Mouse (Mus musculus) layer of hippocampus, postnatal 36 days (tissue): ENCODE measurements around the gene Agbl4. TPM values are rescaled to one million over a fixed set of nuclear protein-coding genes. Genes with fewer than 3 reads are reported as not detected.
A peak's percentile ranks its signal among the peaks of the same experiment; 100 is the strongest.

Source experiments
- DNase-seq, 2 experiments: peaks; one replicate each; pipeline ENCODE4 v3.0.0; 2022
- total RNA-seq, 2 experiments: library from RNA; stranded (reverse); gene quantifications; 2 replicates each; pipeline ENCODE4 v1.2.3; 2021

The Agbl4 gene
- total RNA-seq, 2 experiments from 2014 or later, result 12.6 to 13.0 TPM

DNA sequence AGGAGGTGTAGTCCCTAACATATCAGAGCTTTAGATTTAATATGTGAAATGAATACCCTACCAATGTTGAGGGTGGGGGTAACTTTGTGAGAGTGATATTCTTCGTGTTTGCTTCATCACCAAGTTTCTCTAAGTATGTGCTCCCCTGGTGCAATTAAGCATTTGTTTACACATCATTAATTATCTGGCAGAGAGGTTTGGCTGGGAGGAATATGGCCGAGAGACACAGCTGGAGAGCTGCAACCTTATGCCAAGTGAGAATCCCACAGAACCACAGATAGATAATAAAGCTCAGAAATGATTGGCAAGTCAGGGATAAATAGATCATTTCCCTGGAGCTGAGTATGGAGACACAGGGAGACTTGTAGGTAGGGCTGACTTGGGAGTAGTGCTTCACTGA is 1003.2 kb downstream of the Agbl4 start:
- DNase-seq, result no peak

DNA sequence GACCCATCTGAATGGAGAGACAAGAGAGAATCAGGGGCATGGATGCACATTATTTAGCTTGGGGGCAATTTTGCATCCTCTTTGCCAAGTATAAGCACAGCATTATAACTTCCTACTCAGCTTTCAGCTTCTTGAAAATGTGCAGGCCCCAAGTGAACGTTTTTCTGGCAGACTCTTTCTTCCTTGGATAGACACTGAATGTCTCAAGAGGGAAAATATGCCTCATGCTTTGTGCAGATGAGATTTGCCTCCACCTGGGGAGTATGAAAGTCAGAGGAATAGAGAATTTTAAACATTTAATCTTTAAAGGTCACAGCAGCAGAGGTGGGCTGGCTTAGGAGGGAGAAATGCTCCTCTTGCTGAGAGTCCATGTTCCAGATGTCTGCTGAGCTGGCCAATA is 1005.8 kb downstream of the Agbl4 start:
- DNase-seq, result no peak

DNA sequence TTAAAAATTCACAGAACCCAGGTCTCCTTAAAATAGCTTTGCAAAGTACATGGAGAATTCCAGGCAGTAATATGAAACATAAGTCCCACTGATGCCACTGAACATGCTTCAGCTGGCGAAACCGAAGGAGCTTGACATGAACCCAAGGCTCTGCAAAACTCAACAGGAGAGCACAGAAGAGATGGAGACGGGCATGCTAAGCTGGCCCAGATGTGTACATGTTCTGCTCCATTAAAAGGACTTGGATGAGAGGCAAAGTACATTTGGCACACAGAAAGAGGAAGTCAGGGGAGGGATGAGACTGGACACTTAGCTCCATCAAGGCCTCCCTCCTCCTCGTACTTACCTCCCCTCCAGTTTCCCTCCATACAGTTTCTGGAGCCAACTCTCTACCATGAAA is 1013.3 kb downstream of the Agbl4 start:
- no peak for DNase-seq

DNA sequence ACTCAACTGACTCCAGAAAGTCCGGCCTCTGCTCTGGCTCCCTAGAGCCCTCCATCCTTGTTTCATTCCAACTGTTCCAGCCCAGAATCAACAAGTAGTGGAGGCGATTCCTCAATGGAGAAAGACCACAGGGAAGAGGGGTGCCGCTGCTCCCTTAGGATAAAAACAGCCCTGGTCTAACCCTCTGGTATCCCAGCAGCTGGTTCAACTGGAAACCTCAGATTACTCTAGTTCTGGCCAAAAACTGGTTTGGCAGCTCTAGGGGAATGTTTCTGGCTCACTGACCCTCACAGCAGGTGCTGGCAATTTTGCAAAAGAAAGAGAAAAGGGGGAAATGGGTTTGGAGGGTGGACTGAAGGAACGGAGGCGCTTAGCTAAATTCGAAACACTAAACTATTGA is 1016.9 kb downstream of the Agbl4 start:
- peak in 1 of 2 experiments; percentile 31 for DNase-seq

DNA sequence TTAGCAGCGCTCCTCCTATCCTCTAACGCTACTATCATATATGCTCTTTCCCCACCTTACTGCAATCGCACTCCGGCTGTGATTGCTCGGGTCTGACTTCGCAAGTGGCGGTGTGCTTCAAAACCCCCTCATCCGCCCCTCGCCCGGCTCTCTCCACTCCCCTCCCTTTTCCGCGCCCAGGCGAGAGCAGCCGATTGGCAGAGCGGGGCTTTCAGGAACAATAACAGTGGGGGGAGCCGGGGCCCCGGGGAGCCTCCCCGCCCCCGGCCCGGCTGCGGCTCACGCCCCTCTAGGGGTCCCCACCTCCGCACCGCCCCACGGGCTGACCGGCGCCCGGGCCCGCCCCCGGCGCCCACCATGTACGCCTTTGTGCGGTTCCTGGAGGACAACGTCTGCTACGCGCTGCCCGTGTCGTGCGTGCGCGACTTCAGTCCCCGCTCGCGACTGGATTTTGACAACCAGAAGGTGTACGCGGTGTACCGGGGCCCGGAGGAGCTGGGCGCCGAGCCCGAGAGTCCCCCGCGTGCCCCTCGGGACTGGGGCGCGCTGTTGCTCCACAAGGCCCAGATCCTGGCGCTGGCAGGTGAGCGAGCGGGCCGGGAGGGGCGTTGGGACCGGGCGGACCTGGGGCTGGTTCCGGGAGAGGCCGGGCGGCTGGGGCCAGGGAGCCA is 1017.5 kb downstream of the Agbl4 start, which contains the start of gene Bend5:
TSS of gene Bend5 (plus strand) at position 189 of the 671 bp plus-strand sequence.
- peak; percentile 57 to 64 for DNase-seq

DNA sequence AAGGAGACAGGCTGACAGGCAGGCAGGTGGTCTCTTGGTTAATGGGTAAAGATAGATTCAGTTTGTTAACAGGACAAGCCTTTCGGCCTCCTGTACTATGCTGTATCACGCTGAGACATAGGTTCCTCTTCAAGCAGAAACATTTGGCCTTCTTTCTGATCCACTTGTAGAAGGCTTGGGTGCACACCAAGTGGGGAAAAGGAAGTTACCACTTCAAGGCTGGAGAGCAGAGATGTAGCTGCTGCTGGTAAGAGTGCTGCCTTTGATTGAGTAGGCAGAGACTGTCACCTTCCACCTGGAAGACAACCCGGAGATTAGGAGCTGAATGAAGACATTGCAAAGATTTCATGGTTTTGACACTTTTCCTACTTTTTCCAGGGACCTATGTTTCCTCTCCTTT is 1018.7 kb downstream of the Agbl4 start:
- DNase-seq, result no peak

DNA sequence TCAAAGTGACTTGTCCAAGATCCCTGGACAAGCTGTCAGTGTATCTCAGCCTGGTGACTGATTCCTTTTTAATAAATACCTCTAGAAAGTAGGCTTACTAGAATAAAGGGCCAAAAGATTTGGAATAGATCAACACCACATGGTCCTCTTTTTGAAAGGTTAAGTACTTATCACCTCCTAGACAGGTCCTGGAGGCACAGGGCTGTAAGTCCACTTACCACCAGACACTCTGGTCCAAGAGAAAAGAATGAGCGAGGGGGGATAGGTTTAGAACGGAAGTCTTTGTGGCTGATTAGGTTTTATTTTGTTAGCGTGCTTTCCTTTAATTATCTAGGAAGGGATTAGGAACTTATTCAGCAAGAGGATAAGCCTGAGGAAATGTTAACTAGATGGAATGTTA is 1019.1 kb downstream of the Agbl4 start:
- no peak for DNase-seq

DNA sequence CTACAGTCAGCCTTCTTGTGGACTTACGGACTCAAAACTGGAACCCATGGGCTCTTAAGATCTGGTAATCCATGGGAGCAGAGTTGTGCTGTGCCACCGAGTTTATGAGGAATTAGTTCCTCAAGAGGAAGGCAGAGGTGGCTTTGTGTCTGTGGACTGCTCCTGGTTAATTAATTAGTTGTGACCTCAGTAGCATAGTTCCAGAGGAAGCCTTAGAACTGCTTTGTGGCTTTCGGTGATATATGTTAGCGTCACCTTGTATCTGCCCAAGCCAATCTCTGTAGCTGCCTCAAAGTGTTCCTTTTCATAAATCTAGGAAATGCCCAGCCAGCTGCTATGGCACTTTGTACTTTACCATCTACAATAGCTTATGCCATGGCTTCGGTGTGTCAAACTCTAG is 1020.3 kb downstream of the Agbl4 start:
- DNase-seq, result no peak

DNA sequence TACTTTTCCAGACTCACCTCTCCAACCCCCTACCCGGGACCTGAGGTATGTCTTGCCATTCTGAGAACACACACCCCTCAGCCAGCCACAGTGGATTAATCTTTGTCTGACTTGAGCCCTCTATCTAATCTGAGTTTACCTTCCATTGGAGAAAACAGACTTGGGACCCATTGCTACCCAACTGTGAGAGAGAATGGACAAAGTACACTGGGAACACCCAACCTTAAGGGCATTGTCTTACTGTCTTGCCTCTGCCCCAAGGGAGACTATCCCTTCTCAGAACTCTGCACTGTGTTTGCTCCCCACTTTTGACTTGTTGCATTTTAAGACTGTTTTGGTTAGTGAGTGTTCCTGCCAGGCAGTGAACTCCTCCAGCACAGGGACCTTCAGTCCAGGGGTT is 1022.0 kb downstream of the Agbl4 start:
- no peak for DNase-seq

DNA sequence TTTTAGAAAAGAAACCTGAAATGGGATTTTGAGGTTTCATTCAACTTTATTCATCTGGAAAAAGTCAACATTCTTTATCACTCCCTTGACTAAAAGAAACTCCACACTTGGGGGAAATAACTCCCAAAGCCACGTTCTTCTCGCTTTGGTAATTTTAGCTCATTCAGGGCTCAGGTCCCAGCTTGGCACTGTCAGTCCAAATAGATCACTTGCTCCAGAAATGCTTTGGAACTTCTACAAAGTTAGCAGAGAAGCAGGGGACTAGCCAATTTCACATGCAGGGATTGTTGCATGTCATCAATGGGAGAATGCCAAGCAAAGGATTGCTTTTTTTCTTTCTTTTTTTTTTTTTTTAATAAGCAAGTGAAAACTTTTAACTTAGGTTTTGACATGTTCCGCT is 1022.6 kb downstream of the Agbl4 start:
- DNase-seq, result no peak

DNA sequence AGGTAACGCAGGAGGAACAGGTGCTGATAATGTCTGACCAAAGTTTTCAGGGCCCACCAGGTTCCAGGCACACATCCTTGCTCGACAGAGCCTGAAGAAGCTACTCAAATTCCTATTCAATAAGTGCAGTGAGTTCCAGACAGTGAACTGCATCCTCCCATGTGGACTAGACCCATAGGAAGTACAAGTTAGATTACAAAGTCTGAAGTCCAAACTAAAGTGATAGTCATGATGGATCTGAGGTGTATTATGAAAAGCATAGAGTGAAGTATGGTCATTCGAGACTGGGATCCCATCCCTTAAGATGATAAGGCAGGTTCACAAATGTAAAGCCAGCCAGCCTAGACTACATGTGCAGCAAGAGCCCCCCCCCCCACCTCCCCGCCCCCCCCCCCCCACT is 1023.5 kb downstream of the Agbl4 start:
- DNase-seq, result no peak

DNA sequence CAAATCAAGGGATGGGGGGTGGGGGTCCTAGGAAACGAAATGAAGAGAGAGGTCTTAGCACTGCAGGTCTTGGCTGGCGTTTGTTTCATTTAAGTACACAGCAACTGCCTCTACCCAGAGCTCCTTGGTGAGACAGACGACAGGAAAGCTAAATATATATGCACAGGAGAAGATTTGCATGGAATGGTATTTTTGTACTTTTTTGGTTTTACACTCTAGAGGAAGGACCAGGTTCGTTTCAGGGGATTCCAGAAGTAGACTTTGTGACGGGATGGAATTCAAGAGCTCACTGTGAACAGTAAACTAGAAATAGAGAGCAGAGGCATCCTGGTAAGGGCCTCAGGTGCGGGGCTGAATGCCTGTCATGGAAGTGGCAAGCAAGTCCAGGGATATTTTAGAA is 1024.3 kb downstream of the Agbl4 start:
- no peak for DNase-seq

DNA sequence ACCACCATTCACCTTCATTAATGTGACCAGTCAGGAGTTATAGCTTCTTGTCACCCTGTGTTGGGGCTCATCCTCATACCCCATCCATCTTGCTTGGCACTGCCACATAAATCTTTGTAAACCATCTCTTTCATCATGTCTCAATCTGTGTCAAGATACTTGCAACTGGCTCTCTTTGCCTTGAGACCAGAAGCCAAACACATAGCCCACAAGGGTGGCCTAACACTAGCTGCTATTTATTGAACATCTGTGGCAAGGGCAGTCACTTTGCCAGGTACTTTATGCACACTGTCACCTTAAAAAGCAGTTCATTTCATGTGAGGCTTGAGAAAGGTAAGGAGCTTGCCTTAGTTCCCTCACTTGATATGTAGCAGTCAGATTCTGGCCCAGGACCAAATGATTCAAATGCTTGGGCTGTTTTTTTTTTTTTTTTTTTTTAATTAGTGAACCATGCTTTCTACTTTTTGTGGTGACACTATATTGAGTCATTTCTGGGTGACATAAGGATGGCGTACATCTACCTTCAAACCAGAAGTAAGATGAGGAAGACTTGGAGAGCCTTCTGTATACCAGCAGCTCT is 1027.0 kb downstream of the Agbl4 start:
- DNase-seq, result no peak

DNA sequence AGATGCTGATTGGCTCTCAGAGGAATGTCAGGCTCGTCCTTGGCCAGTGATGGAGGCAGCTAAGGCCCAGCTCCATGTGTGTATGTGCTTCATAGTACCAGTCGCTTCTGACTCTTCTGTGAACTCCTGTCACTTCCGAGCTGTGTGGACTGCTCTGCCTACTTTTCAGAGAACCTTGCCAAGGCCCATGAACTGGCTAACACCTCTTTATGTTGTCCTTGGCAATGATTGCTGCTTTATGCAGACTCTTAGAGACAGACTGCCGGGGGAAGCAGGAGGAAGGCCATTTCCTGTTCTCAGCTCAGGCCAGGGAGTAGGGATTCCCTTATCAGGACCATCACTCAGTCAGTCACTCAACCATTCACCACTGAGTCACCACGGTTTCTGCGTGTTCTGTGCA is 1027.7 kb downstream of the Agbl4 start:
- DNase-seq, result no peak

DNA sequence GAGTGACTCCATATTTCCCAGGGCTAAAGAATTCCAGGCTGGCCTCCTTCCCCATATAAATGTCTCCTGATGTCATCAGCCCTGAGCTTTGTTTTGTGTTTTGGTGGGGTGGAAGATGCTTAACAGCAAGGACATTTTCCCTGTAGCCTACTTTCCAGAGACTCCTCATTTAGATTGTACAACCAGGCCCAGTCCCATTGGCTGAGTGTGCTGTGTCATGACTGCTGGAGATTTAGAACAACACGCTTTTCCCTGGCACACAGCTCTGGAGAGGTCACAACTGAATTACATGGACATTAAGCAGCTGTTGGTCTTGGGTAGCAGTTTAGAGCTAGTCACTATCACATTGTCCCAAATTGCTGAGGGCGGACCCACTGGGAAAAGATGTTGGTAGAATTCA is 1033.7 kb downstream of the Agbl4 start:
- no peak for DNase-seq

DNA sequence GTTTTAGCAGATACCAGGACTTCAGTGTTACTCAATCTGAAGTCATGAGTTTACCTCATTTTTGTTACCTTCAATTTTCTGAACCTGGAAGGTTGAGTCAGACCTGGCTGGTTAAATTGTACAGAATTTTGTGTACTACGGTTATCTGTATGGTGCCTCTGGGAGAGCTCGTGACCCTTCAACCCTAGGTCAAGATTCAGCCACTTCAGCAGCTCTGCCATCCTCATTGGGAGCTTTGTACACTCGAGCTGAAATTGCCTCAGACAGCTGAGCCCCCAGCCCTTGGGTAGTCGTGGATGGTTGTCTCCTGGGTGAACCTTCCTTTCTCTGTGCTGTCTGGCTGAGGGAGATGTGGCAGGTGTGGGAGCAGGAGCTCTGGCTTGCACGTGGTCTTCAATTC is 1034.6 kb downstream of the Agbl4 start:
- DNase-seq, result no peak

DNA sequence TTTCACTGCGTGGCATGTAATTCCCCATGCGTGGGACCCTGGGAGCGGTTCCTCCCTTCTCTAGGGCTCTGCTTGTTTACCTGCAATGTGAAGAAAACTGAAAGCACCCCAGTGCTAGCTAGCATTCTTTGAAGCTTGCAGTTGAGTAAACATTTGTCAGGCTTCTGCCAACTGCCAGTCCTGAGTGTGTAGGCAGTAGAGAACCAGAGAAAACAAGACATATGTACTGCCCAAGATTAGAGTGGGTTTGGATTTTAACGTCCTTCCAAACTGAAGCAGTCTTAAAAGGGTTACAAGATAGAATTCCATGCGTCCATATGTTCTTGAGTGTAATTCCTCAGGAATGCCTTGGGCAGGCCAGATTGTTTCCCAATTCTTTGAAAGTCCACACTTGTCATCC is 1035.0 kb downstream of the Agbl4 start:
- no peak for DNase-seq

DNA sequence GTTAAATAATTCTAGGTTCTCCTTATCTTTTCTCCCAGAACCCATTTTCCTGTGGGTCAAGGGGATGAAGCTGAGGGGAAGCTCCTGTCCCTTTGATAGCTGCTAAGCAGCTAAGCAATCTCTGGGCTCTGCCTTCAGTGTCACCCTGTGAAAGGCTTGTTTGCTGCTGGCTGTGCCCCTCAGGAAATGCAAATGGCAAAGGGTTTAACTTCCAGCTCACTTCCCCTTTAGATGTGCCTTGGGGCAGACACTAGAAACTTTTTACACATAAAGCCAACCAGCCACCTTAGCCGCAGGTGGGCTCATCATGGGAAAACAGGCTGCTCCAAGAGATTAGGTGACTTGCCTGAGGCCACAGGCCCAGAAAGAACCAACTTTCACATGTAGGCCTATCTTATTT is 1044.2 kb downstream of the Agbl4 start:
- DNase-seq, result no peak

DNA sequence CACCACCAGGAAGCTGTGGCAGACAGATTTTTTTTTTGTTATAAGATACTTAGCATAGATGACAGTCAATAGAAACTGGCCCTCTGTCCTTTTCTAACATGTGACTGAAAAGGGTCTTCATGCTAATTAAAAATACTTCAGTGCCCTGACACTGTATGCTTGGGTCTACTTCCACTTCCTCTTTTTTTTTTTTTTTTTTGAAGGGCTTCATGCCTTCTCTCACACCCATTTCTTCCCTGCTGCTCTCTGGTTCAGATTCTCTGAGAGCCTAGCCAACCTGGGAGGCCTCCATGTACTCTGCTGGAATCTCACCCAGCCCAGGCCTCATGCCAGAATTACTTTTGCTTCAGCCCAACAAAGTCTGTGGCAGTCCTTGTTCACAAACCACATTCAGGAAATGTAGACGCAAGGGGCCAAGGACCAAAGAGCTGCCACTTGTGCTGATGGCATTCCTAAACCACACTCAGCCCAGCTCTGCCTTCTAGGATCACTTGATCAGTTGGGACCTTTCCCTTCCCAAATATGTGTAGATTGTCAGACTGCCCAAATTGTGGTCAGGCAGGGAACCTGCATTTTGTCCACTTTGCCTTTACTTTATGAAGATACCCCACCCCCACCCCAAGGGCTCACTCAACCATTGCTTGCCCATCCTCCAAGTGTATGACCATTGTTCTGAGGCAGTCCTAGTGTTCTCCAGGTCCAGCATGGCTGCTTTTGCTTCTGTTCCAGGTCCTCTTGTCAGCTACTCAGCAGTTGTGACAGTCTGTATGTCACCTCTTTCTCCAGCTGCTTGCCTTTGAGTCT is 1045.2 kb downstream of the Agbl4 start:
- DNase-seq, result peak; percentile 43 to 55

DNA sequence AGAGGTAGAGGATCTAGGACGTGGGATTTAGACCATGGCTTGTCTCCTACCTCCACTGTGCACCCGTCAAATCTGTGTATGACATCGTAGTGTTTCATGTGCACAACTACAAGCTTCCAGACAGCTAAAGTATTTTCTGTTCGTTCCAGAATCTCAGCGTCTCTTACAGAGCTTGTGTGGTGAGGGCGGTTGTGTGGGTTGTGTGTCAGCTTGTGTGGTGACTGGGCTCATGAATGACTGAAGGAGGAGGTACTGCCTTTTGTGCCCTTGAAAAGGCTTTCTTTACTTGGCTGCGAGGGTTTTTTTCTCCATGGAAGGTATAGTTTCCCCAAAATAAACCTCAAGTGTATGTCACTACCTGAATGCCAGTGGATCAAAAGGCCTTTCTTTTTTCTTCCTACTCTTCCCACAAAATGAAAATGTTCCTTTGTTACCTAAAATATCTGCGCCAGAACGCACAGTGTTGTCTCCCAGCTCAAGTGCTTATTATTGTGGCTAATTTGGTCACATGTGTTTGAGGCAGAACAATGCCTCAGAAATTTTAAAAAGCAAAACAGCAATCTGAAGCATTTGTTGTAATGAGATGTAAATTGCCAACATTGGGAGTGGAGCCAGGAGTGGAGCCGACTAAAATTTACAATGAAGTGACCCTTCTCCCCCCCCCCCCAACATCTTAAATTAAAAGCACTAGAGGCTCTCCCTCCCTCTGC is 1046.6 kb downstream of the Agbl4 start:
- no peak for DNase-seq

DNA sequence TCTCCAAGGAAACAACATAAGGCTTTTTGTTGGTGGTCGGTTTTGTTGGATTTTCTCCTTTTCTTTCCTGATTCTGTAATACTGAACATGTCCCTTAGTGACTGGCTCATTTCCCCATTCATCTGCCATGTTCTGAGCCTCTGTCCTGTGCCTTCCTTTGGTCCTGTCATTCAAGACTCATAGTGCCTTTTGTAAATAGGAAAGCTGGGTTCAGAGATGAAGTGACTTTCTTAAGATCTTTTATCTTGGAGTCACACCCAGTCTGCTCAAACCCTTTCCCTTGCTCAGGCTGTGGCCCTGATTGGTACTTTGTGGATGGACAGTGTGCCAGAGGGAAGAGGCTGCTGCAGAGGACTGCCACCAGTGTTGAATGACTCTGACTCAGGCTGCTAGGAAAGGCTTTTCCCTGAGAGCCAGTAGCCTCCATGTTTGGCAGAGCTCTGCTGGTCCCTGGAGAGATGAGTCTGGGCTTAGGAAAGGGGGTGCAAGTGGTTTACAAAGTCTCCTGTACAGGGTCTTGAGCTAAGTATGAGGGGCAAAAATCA is 1047.2 kb downstream of the Agbl4 start:
- DNase-seq, result no peak

DNA sequence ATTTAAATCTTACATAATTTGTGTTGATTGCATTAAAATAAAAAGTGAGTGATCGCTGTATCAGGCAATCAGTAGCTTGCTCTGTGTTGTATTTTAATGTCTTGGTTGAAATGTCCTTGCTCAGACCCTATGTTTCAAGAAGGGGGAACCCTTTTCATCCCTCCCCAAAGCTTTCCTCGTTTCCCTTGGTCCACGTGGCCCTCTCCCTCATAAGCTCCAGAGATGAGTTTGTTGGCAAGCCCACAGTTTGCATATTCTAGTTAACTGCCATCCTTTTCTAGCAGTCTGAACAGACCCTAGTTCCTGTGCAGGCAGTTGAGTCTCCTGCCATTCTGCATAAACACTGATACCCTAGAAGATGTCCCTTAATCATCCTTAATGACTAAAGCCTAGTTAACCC is 1050.5 kb downstream of the Agbl4 start:
- DNase-seq, result no peak

DNA sequence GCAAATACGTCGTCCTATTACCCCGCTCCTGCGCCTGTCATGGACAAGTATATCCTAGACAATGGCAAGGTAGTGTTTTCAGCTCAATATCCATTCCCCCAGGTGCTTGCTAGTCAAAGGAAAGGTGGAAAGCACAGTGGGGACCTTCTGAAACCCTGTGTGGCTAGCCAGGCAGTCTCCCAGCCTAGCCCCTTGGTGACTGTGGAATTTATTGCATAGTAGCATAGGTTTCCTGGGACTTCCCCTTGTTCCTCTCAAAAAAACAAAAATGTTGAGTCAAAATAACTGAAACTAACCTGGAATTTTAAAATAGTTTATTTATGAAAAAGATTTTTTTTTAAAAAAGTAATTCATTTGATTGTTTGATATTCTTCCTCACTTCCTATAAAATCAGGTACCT is 1051.1 kb downstream of the Agbl4 start:
- no peak for DNase-seq
